Mouse (Mus musculus): Measurements from ENCODE around the gene Nmral1.
"Not testable (repeated sequence)": the region's sequence is repeated elsewhere in the genome, so short reads cannot be mapped to it uniquely, and the experiment has no call there.

Nmral1 gene

DNA sequence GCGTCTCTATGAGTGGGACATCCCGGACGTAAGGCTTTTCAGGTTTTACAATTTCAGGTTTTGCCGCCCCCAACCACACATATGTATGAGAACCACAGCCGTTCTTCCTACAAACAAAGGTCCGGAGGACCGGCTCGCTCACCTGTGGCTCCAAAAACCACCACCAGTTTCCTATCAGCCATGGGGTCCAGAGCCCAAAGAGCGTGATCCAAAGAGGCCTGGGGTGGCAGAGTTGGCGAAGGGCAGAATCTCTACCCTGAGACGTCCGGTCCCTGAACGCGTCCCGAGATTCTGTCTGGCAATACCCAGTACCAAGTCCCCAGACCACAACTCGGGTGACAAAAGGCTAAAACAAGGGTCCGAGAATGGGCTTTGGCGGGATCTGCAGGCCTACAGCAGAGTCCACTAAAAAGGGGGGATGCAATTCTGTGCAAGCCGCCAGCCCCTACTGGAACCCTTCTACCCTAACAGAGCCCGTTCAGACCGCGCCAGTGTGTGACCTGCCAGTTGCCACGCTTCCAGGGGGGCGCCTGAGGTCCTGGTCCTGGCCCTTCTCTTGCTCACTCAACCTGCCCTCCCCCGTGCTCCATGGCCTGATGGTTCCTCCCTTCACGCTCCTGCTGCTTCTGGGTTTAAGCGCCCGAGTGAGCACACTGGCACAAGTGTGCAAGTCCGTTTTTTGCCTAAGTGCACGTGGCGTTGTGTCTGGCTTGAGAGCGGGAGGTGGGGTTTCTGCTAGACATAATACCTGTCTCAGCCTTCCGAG lies at the start of gene Nmral1:
Gene Nmral1, minus strand, starts transcription at position 604 of the 766 bp plus-strand sequence.
- in situ Hi-C loops (cut with MseI, MboI) = no loop called here

DNA sequence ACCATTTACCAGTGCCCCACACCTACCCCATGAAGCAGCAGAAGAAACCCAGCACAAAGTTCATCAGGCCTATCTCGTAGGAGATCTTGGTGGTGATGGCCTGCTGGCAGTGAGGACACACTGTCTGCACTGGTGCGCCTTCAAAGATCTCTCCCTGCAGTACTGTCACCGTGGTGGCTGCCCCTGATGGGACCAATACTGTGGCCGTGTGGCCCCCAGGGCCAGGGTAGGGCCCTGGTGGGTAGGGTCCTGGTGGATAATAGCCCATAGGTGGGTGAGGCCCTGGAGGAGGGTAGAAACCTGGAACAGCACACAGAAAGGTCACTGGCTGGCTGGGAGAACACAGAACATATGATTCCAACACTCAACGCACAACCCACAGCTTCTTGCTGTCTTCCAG lies 49.6 kb upstream of the Nmral1 start:
- in situ Hi-C loops (cut with MseI, MboI) = loop anchor here in 1 of 2 experiments (10.0 kb wide), 1 partner anchor 96 kb away; no protein-coding TSS in a partner anchor

DNA sequence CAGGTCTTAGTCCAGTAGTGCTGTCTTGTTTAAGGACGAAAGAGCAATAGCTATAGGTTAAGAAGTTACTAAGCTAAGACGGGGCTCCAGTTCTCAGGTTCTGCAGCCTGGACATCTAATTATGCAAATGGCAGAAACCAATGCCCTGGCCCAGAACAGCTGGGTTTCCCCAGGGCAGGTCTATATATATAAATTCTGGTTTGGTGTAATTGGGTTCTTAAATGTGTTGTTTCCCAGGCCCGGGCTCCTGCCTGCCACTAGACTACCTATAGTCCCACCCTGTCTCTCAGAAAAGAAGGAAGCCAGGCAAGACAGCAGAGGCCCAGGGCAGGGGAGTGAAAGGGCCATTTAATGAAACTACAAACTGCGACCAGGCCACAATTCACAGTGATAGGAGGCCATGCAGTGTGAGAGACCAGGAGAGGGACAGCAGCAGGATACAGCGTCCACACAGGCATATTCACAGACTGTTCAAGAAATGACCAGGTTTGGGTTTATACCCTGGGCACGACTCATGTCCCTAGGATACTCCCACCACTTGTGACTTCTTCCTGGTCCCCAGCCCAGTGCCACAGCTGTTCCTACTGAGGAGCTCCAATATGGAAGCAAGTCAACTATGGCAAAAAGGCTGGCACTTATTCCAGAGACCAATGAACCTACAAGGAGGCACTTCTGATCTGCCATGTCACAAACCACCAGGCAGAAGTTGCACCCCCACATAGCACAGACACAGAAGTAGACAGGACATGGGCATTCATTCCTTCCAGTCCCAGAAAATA lies 48.0 kb upstream of the Nmral1 start:
- in situ Hi-C loops (cut with MseI, MboI) = loop anchor here in 1 of 2 experiments (10.0 kb wide), 1 partner anchor 98 kb away; no protein-coding TSS in a partner anchor

DNA sequence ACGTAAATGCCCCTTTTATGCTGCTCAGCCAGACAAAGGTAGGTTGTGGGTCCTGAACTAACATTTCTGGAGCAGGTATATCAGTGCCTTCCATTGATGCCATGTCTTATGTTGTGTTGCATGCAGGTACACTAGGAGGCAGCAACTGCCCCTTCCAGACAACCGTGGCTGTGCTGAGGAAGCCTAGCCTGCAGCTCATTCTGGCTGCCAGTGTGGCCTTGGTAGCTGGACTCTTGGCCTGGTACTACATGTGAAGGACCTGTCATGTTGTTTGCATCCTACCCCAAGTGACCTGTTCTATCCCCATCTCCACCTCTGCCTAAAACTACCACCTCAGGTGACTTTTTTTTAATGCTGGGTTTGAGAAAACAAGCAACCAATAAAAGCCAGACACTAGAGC lies 46.7 kb upstream of the Nmral1 start:
- in situ Hi-C loops (cut with MseI, MboI) = loop anchor here in 1 of 2 experiments (10.0 kb wide), 1 partner anchor 99 kb away; no protein-coding TSS in a partner anchor

DNA sequence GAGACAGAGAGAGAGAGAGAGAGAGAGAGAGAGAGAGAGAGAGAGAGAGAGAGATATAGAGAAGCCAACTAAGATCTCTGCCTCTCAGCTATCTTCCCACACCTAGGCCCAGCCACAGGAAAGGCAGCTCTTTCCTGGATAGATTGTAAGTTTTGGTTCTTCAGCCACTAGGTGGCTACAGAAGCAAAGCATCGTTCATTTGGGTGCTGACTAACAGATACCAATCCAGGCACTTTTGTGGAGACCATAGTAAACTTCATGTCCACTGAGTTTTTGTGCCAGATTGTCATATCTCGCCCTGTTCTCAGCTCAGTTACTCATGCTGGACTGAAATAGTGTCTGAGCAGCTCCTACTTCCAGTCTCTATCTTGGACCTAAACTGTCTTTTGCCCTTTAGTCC lies 44.1 kb upstream of the Nmral1 start:
- in situ Hi-C loops (cut with MseI, MboI) = loop anchor here in 1 of 2 experiments (10.0 kb wide), 1 partner anchor 102 kb away; no protein-coding TSS in a partner anchor

DNA sequence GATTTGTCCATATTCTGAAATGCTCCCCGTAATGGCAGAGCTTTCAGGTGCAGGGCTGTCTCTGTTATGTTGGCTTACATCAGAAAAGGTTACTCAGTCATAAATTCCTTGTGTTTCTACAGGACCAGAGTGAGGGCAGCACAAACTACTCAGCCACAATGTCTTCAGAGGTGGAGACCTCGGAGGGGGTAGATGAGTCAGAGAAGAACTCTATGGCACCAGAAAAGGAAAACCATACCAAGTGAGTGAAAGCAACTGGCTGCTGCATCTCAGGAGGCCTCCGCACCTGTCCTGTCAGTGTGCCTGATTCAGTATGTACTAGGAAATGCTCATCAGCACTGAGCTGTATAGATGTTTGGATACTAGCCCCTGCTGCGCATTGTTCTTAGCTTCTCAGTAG lies 43.3 kb upstream of the Nmral1 start:
- in situ Hi-C loops (cut with MseI, MboI) = loop anchor here in 1 of 2 experiments (10.0 kb wide), 1 partner anchor 102 kb away; no protein-coding TSS in a partner anchor

DNA sequence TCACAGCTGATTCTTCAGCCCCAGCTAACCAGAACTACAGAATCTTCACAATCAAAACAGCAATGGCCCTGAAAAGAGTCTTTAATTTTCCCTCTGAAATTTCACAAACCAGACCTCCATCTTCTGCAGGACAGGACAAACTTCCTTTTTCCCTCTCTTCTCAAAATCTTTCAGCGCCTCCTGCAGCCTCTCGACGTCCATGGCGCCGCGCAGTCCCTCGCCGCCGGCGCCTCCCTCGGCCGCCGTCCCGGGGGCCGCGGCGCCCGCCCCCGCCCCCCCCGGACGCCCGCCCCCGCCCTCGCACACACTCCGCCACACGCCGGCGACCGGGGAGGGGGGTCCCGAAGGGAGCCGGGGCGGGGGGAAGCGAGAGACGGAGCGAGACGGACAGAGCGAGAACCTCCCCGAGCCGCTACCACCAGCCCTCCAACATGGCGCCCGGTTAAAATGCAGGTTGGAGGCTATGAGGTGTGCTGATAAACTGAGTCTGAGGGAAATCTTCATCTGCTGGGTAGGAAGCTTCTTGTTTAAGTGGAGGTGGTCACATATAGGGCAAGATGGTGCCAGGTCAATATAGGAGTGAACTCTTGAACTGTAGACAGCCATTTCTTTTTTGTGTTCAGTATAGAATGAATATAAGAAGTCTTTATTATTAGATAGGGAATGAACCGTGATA lies 37.6 kb upstream of the Nmral1 start:
- in situ Hi-C loops (cut with MseI, MboI) = not testable (repeated sequence)

DNA sequence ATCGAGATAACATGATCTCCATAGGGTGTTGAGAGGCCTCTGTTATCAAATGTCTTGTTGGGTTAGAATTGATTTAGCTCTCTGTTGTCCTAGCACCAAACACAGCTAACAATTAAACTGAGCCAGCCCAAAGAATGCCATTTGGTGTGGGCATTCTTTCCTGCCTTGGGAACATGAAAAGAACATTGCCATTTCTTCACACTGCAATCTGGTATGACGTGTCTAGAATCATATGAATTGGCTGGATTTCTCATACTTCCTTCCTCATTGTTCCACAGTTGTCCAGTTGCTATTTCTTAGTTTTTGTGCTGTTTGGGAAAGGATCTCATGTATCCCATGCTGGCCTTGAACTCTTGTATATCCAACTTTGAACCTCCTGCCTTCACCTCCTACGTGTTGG lies 34.9 kb upstream of the Nmral1 start:
- in situ Hi-C loops (cut with MseI, MboI) = no loop called here

DNA sequence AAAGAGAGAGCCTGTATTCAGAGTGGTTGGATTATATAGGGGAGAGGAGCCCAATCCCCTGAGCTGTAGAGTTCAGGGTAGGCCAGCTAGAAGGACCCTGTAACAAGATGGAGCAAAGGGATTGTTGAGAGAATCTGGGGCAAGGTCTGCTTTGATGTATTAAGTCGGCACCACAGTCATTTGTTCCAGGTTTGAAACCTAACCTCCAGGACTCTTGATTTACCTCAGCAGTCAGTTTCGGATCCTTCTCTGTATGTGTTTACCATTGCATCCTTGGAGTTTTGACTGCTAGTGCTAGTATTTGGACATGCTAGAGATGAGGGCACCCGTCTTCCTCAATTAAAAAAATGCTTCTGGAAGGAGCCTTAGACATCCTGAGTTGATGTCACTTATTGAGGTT lies 33.0 kb upstream of the Nmral1 start:
- in situ Hi-C loops (cut with MseI, MboI) = no loop called here

DNA sequence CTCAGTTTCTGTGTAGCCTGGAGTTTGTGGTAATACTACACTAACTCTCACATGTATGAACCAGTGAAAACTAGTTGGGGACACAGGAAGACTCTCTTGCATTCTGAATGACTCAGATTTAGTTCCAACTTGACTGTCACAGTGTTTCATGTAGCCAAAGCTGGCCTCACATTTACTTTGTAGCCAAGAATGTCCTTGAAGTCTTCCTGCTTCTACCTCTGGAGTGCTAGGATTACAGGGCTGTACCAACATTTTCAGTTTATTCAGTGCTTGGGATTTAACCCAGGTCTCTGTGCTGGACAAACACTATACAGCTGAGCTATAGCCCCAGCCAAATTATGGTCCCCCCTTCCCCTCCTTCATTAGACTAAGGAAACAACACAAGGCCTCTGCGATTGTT lies 23.0 kb upstream of the Nmral1 start:
- in situ Hi-C loops (cut with MseI, MboI) = no loop called here

DNA sequence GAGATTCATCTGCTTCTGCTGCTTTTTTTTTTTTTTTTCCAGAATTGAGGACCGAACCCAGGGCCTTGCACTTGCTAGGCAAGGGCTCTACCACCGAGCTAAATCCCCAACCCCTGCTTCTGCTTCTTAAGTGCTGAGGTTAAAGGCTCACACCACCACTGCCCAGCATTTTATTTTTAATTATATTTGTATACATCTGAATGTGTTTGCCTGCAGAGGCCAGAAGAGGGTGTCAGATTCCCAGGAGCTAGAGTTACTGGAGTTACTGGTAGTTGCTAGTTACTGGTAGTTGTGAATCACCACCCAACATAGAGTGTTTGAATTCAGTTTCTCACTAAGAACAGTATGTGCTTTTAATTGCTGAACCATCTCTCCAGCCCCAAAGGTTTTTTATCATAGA lies 20.8 kb upstream of the Nmral1 start:
- in situ Hi-C loops (cut with MseI, MboI) = no loop called here

DNA sequence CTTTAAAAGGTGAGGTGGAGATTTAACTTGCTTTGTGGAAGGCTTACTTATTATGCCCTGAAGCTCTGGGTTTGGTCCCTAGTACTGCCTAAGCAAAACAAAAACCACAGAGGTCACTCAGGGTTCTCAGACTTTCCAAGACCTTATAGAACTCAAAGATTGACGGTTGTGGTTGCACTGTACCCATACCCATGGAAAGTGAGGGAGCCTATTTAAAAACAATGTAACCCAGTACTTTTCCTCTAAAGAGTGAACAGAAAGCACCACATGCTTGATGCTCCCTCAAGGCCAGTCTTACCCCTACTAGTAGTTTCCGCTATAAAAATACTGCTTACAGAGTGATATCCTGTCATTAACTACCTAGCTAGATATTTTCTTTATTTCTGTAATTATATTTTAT lies 17.1 kb upstream of the Nmral1 start:
- in situ Hi-C loops (cut with MseI, MboI) = no loop called here

DNA sequence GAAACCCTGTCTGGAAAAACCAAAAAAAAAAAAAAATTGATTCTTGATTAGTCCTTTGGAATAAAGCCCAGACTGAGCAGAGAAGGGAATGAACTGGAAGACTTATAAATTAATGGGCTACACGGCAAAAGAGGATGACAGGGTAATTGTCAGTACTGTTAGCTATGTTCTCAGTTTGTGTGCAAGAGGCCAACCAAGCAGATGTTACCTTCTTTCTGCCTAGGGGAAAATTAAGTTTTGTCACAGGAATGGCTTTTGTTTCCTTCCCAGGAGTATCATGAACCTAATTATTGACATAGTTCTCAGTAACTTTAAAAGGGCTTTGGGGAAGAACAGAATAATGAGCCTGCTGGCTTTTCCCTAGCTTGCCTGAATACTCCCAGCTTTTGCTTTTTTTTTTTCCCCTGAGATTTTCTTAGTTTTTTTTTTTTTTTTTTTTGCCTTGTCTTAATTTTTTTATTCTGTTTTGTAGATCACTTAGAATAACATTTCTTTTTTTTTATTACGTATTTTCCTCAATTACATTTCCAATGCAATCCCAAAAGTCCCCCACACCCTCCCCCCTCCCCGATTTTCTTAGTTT lies 11.7 kb upstream of the Nmral1 start:
- in situ Hi-C loops (cut with MseI, MboI) = no loop called here

DNA sequence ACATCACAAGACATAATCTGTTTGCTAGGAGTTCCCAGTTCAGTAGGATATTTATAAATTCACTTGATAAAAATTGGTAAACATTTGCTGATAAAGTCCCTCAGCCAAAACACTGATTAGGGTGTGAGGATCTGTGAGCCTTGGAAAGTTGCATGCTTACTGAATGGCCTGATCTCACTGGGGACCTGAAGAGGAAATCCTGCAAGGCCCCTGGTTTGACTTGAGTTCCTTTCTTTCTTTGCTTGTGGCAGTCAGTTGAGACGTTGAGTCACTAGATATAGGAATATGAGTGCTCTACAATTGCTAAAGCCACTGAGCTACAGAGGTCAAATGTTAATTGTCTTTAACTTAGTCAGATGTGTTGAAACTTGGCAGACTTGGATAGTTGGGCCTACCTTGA lies 8.8 kb upstream of the Nmral1 start:
- in situ Hi-C loops (cut with MseI, MboI) = no loop called here

DNA sequence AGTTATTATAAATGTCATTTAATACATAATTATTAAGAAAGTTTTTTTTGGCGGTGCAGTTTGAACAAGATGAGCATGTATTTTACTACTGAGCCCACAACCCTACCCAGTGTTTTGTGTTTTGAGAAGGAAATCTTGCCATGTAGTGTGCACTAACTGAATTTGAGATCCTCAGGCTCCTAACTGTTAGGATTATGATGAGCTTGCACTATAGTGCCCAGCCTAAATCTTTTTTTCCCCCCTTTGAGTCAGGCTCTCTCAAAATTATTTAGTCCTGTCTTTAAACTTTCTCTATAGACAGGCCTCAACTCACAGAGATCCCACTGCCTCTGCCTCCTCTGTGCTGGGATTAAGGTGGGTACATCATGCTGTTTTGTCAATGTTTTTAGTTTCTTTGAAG lies 8.4 kb upstream of the Nmral1 start:
- in situ Hi-C loops (cut with MseI, MboI) = no loop called here

DNA sequence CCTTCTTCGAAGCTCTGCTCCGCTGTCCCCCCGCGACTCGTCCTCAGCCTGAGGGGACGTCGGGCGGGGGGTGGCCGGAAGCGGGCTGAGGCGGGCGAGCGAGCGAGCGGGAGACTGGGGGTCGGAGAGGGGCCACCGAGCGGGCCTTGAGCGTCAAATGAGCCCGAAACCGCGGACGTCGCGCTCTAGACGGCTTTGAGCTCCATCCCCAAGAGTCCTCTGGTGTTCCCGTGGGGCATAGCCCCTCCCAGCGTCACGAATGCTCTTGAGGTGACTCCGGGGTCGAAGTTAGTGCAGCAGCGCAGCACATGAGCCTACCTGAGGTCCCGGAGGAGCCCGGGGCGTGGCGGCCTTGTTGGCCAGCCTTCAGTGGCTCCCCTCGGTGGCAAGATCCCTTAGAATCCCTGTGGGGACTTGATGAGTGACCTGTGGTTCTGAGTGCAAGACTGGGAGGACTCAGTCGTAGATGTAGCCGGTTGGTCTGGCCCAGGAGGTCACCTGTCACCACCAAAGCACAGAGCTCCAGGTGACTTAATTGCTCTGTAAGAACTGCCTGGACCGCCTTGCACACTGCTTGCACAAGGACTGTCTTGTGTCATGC lies 7.5 kb upstream of the Nmral1 start:
- in situ Hi-C loops (cut with MseI, MboI) = no loop called here

DNA sequence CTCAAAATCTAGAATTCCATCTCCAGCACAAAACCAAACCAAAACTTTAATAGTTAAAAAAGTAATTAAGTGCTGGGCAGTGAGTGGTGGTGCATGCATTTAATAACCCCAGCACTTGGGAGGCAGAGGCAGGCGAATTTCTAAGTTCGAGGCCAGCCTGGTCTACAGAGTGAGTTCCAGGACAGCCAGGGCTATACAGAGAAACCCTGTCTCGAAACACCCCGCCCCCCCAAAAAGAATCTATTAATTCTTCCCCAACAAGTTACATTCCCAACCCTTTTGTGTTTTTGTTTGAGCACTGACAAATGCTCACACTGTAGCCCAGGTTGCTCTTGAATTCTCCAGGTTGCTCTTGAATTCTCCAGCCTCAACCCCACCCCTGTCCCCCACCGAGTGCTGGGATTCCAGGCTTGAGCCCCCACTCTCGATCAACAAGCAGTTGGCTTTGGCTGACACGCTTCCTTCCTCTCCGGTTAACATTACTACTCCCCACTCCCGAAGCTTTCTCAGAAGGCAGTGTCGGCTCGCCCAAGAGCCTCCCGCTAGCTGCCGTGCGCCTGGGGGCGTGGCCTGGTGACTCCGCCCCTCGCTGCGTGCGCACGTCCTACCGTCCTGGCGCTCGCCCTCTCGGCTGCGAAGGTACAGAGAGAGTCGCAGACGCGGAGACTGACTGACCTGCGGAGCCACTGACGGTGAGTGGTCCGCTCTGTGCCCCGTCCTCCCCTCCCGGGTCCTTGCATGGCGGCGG lies 6.8 kb upstream of the Nmral1 start, which contains the start of gene Hmox2:
Gene Hmox2, plus strand, starts transcription at position 582 of the 748 bp plus-strand sequence.
- in situ Hi-C loops (cut with MseI, MboI) = no loop called here

DNA sequence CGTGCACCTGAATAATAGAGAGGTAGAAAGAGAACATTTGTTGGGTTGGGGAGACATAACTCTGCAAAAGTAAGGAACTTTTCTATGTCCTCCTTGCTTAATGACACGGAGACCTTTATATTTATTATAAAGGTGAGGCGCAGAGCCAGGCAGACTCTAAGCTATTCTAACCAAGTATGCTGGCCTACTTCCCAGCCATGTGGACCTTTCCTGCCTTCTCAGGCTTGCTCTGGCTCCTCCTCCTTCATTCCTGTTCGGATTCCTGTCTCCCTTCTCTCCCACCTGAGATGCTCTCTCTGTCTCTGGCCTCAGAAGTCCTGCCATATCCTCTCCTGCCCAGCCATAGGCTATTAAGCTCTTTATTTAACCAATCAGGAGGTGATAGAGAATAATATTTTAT lies 6.1 kb upstream of the Nmral1 start:
- in situ Hi-C loops (cut with MseI, MboI) = no loop called here

DNA sequence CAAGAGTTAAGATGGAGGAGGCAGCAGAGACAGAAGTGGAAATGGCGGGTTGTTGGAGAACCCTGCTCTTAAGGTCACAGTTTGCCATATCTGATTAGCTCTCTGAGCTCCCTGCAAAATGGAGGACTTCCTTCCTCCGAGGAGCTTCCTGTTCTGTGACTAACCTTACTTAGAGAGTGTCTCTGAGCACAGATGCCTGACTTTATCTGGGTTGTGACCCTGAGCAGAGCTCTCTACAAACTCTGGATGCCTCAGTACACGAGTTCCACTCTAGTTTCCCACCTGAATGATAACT lies 3.7 kb upstream of the Nmral1 start:
- in situ Hi-C loops (cut with MseI, MboI) = no loop called here

DNA sequence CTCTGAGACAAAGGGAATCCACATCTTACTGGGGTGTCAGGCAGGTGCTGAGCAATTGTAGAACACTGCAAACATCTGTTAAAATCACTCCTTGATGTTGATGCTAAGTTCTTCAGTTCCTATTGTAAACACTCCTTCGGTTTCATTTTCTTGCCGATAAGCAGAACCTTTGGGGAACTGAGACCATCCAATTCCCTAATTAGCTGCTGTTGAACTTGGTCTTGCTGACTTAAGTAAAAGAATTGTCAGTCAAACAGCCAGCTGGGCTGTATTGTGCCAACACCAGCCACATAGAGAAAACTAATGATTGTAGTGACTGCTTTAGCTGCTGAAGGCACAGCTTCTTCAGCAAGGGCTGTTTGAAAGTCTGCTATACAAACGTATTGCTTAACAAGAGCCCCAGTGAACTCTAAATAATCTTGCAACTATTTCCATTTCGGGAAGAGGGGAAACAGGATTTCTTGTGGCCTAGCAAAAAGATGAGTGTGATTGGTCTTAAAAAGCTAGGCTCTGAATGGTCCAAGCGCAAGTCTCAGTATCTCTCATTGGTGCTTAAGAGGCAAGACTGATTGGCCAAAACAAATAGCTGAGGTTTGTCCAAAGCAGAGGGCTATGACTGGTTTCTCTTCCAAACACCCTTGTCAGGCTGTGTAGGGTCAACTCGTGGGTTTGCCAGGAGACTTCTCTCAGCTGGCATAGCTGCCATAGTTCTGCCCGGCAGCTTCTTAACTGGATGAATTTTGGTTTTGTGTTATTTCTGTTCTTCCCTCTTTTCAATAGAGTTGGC lies 3.2 kb upstream of the Nmral1 start:
- in situ Hi-C loops (cut with MseI, MboI) = no loop called here
